Mouse (Mus musculus) olfactory bulb, adult 2 months (tissue): ENCODE results near the gene Gm20696.

Experiments
- CTCF ChIP-seq: fragments of 200-500 bp; IDR thresholded peaks from 2 replicates; pipeline ENCODE4 v1.5.1; 2012; ENCODE audit warnings: low read depth, mild to moderate bottlenecking, low read length, moderate library complexity; ENCODE audit not compliant: insufficient read depth
- POLR2A ChIP-seq: fragments of 200-500 bp; IDR thresholded peaks from 2 replicates; pipeline ENCODE4 v1.6.1; 2012; ENCODE audit warnings: mild to moderate bottlenecking, low read depth, low read length, moderate library complexity; ENCODE audit not compliant: insufficient read depth

GRCm38 (mm10) chr6:99484884-99485216 lies 181.7 kb downstream of the Gm20696 start:
- TF ChIP-seq POLR2A (no peak), CTCF (no peak)
